Mouse (Mus musculus): ENCODE data around the gene Gm10775. TPM values are rescaled to one million over a fixed set of nuclear protein-coding genes. Genes with fewer than 3 reads are reported as not detected.

Gene Gm10775
- polyA plus RNA-seq, 1 experiment, result not detected

DNA sequence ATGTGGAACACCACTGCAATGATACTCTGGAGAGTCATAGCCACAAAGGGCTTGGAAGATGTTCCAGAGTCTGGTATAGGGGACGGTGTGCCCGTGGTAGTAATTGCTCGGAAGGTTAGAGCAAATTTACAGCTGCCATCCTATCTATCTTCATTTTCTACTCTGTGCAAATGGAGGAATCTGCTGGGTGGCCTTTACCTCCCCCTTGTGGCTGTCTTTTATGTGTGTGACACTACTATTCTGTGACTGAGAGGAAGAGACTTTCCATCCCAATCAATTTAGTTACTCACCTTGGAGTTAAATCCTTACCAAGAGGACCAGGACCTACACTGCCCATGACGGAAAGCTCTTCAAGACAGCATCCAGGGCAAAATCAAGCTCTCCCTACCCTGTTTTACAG is 16.1 kb upstream of the Gm10775 start:
- TF ChIP-seq CTCF (IDR thresholded peaks at IDR 0.05; ENCODE audit: control insufficient read depth, insufficient read depth, low read length) (no peak), POLR2A (IDR thresholded peaks at IDR 0.05; ENCODE audit: borderline replicate concordance, control insufficient read depth, low read depth, low read length) (no peak)
- 84% methylated on average over 4 of the region's 4 CpGs for WGBS
- Histone ChIP-seq H3K27ac (ENCODE audit: control insufficient read depth, insufficient read depth, low read depth, low read length, poor library complexity) (no peak overlapping the region), H3K4me1 (ENCODE audit: control insufficient read depth, insufficient read depth, low read length) (peaks cover 2% of the 10 kb centered on the region; the same call in 1 of the 2 replicates), H3K4me3 (replicated peaks; ENCODE audit: control insufficient read depth, low read depth, low read length) (no peak overlapping the region)

DNA sequence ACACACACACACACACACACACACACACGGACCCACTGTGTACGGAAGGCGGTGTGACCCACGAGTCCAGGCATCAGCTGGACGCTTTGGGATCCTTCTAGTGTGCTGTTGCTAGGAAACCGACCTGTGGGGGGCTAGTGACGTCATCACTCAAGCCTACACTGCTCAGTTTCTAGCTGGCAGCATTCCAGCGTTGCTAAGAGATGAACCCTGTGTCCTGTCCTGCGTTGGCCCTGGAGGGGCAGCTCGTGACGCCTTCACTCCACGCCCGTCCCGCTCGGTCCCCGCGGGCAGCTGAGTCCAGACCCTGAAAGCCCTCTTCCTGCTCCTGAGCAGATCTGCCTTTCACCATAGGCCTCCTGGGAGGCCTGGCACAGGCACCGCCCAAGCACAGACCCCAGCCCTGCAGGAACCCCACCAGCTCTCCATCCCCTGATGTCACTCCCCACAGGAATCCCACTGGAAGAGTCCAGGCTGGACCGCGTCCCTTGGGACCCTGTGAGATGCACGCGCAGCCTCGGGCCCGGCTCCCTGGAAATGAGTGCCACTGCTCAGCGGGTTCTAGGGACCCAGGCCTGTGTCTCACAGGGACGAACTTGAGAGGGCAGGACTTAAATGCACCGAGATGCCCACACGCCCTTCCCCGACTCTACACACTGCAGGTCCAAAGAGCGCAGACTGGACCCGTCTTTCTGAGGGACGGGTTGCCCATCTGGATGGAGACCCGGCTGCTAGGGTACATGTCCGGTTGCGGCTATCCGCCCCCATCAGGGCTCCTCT is 974 bp upstream of the Gm10775 start:
- H3K4me3 ChIP-seq (replicated peaks; ENCODE audit: control insufficient read depth, low read depth, low read length), result no peak overlapping the region
- H3K4me1 ChIP-seq (ENCODE audit: control insufficient read depth, insufficient read depth, low read length), result no peaks in the 10 kb centered on the region
- H3K27ac ChIP-seq (ENCODE audit: control insufficient read depth, insufficient read depth, low read depth, low read length, poor library complexity), result no peak overlapping the region
- WGBS, result 44% methylated on average over 36 of the region's 36 CpGs
- no peak for TF ChIP-seq CTCF (IDR thresholded peaks at IDR 0.05; ENCODE audit: control insufficient read depth, insufficient read depth, low read length)
- TF ChIP-seq POLR2A (IDR thresholded peaks at IDR 0.05; ENCODE audit: borderline replicate concordance, control insufficient read depth, low read depth, low read length), result no peak

DNA sequence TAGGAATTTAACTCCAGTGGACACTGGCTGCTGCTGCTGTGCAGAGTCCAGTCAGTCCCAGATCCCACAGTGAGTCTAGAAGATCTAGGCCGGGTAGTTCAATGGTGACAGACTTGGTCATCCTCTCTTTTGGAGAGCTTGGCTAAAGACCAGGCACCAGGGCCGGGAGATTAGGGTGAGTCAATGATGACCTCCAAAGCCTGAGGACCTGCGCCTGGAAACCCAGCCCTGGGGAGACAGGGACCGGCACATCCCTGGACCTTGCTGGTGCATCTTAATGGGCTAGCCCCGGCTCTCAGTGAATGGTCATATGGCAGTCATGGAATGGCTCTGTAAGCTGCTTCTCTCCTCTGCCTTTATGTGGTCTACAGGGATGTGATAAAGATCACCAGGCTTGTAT is 2.7 kb downstream of the Gm10775 start:
- no peaks in the 10 kb centered on the region for H3K4me1 ChIP-seq (ENCODE audit: control insufficient read depth, insufficient read depth, low read length)
- no peak overlapping the region for H3K4me3 ChIP-seq (replicated peaks; ENCODE audit: control insufficient read depth, low read depth, low read length)
- H3K27ac ChIP-seq (ENCODE audit: control insufficient read depth, insufficient read depth, low read depth, low read length, poor library complexity), result no peak overlapping the region
- no peak for TF ChIP-seq POLR2A (IDR thresholded peaks at IDR 0.05; ENCODE audit: borderline replicate concordance, control insufficient read depth, low read depth, low read length)
- TF ChIP-seq CTCF (IDR thresholded peaks at IDR 0.05; ENCODE audit: control insufficient read depth, insufficient read depth, low read length), result no peak
- 89% methylated on average over 5 of the region's 5 CpGs for WGBS

DNA sequence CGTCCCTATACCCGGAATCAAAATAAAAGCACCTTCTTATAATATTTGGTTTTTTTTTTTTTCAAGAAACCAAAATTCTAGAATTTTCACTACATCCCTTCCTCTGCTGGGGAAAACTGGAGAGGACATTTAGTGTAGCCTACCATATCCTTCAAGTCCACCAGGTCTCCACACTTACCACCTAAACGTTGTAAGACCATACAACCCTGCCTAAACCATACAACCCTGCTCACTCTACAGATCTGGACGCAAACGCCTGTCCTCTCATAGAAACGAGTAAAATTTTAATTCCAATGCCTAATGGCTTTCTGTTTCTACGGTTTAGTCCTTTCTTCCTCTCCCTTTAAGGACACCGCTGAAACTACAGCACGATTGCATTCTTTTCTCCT is 18.6 kb downstream of the Gm10775 start:
- 6% methylated on average over 9 of the region's 9 CpGs for WGBS
- TF ChIP-seq POLR2A (IDR thresholded peaks at IDR 0.05; ENCODE audit: borderline replicate concordance, control insufficient read depth, low read depth, low read length) (no peak), CTCF (IDR thresholded peaks at IDR 0.05; ENCODE audit: control insufficient read depth, insufficient read depth, low read length) (no peak)
- Histone ChIP-seq H3K27ac (ENCODE audit: control insufficient read depth, insufficient read depth, low read depth, low read length, poor library complexity) (peak overlapping the region; percentile 79), H3K4me1 (ENCODE audit: control insufficient read depth, insufficient read depth, low read length) (peaks cover 2% of the 10 kb centered on the region; the same call in 1 of the 2 replicates), H3K4me3 (replicated peaks; ENCODE audit: control insufficient read depth, low read depth, low read length) (peak overlapping the region; percentile 99)

DNA sequence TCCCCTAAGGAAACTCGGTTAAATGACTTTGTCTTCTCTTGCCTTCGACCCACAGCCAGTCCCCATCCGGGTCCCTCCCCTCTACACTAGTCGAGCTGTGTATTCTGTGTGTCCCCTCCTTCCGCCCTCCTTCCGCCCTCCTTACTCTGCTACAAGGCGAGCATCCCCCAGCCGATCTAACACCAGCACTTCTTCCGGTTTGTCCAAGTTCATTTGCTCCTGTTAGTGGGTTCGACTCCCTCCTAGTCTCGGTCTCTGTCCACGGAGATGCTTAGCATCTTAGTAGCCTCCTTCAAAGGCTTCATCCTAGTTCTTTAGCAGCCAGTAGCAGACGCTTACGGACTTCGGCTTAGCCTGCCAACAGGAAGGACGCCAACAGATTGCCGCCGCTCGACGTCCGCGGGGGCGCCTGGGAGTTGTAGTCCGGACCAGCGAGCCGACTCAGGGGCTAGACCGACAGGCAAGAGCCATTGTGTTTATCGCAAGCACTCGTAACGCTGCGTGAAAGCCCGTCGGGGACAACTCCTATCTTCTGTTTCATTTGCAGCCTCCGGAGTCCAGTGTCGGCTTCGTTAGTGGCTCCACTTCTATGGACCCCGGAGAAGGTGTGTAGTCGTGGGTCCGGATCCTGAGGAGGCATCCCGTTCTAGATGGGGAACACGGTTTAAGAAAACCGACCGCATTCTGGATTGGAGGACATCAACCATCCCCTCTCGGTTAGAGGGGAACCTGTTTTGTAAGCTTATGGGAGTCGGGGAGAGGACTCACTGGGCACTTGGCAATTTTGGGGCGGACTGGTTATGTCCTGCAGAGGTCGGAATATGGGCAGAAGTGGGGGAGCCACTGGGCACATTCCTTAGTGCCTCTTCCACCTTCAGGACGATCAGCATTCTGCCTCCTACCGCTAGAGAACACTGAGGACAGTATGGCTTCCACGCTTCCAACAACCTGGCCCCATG is 19.3 kb downstream of the Gm10775 start, which contains the start of gene Zfp369:
TSS of gene Zfp369 (plus strand) at position 432 of the 959 bp plus-strand sequence.
- peak within 1 kb of the TSS; percentile 99 for H3K4me3 ChIP-seq (replicated peaks; ENCODE audit: control insufficient read depth, low read depth, low read length)
- under 1% methylated on average over 50 of the region's 50 CpGs for WGBS
- H3K4me1 ChIP-seq (ENCODE audit: control insufficient read depth, insufficient read depth, low read length), result peaks cover 2% of the 10 kb centered on the region; the same call in 1 of the 2 replicates
- TF ChIP-seq CTCF (IDR thresholded peaks at IDR 0.05; ENCODE audit: control insufficient read depth, insufficient read depth, low read length), result no peak
- peak; percentile 61; the same call in 1 of the 2 replicates for TF ChIP-seq POLR2A (IDR thresholded peaks at IDR 0.05; ENCODE audit: borderline replicate concordance, control insufficient read depth, low read depth, low read length)
- H3K27ac ChIP-seq (ENCODE audit: control insufficient read depth, insufficient read depth, low read depth, low read length, poor library complexity), result peak within 1 kb of the TSS; percentile 79

DNA sequence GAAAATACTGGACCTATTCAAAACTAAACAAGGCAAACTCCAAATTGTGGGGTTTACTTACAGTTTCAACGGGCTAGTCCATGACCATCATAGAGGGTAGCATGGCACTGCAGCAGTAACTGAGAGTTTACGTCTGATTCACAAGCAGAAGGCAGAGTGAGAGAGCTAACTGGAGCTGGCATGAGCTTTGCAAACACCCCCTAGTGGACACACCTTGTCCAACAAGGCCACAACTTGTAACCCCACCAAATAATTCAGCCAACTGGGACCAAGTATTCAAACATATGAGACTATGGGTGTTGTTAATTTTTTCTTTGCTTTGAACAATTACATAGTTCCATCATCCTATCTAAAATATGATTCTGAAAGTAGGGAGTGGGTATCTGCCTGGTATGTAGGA is 27.4 kb downstream of the Gm10775 start:
- 87% methylated on average over 2 of the region's 2 CpGs for WGBS
- Histone ChIP-seq H3K4me3 (replicated peaks; ENCODE audit: control insufficient read depth, low read depth, low read length) (no peak overlapping the region), H3K4me1 (ENCODE audit: control insufficient read depth, insufficient read depth, low read length) (no peaks in the 10 kb centered on the region), H3K27ac (ENCODE audit: control insufficient read depth, insufficient read depth, low read depth, low read length, poor library complexity) (no peak overlapping the region)
- TF ChIP-seq POLR2A (IDR thresholded peaks at IDR 0.05; ENCODE audit: borderline replicate concordance, control insufficient read depth, low read depth, low read length) (no peak), CTCF (IDR thresholded peaks at IDR 0.05; ENCODE audit: control insufficient read depth, insufficient read depth, low read length) (peak; percentile 36; the same call in 1 of the 2 replicates)

DNA sequence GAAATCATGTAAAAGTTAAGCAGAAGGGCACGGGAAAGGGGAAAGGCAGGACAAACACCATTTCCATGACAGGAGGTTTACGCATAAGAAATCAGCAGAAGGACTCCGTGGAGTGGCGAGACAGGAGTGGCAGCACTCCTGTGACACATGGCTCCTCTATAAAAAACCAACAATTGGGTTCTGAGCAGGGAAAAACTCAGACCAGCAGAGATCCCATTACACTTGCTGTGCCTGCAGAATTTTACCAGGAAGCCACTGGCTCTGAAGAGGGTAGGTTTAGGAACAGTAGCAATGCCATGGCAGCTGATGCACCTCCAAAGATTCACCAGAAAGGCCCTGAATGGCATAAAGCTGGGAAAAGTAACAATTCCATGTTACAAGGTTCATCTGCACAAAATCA is 37.0 kb downstream of the Gm10775 start:
- Histone ChIP-seq H3K27ac (ENCODE audit: control insufficient read depth, insufficient read depth, low read depth, low read length, poor library complexity) (no peak overlapping the region), H3K4me3 (replicated peaks; ENCODE audit: control insufficient read depth, low read depth, low read length) (no peak overlapping the region), H3K4me1 (ENCODE audit: control insufficient read depth, insufficient read depth, low read length) (no peaks in the 10 kb centered on the region)
- WGBS, result 87% methylated on average over 4 of the region's 4 CpGs
- TF ChIP-seq POLR2A (IDR thresholded peaks at IDR 0.05; ENCODE audit: borderline replicate concordance, control insufficient read depth, low read depth, low read length) (no peak), CTCF (IDR thresholded peaks at IDR 0.05; ENCODE audit: control insufficient read depth, insufficient read depth, low read length) (no peak)

Other genes with a start within 250 kb of the Gm10775 start
- not detected in 2 replicates for gene Spata31d1c, start 226.5 kb upstream of the Gm10775 start, polyA plus RNA-seq (2011; ENCODE audit: insufficient read depth, insufficient read length, low replicate concordance, missing spikeins)
- 1.2 TPM in 1 of 2 replicates, not detected in the other for gene Prss47, start 206.8 kb upstream of the Gm10775 start, polyA plus RNA-seq (2011; ENCODE audit: insufficient read depth, insufficient read length, low replicate concordance, missing spikeins)
- gene Mfsd14b, start 146.6 kb upstream of the Gm10775 start, polyA plus RNA-seq (2011; ENCODE audit: insufficient read depth, insufficient read length, low replicate concordance, missing spikeins), result 13.7 and 15.4 TPM in 2 replicates
- not detected in 2 replicates for gene Olfr465-ps1, start 121.5 kb upstream of the Gm10775 start, polyA plus RNA-seq (2011; ENCODE audit: insufficient read depth, insufficient read length, low replicate concordance, missing spikeins)
- gene Olfr466, start 109.3 kb upstream of the Gm10775 start, polyA plus RNA-seq (2011; ENCODE audit: insufficient read depth, insufficient read length, low replicate concordance, missing spikeins), result not detected in 2 replicates
- gene Nlrp4f, start 53.6 kb upstream of the Gm10775 start, polyA plus RNA-seq (2011; ENCODE audit: insufficient read depth, insufficient read length, low replicate concordance, missing spikeins), result 4.9 TPM in 1 of 2 replicates, not detected in the other
- gene Zfp369, start 19.3 kb downstream of the Gm10775 start, polyA plus RNA-seq (2011; ENCODE audit: insufficient read depth, insufficient read length, low replicate concordance, missing spikeins), result 6.1 and 12.2 TPM in 2 replicates

Measured in bone marrow, adult 2 months (tissue).